Mouse (Mus musculus): ENCODE measurements at regions not wholly inside any gene's neighbourhood (a gene's known extent, or its start where the extent isn't known, plus 50 kb on each side); places are given as distances from the start of the nearest gene placed in this dataset.

- TF ChIP-seq CTCF (IDR thresholded peaks at IDR 0.05; ENCODE audit: low read depth, low read length) = no peak
- TF ChIP-seq POLR2A (IDR thresholded peaks at IDR 0.05; ENCODE audit: extremely low read depth, insufficient read depth, low read length) = no peak
Observed at GRCm38 (mm10) chr3:76014766-76015165, 58.0 kb upstream of the Golim4 start.
